Mouse (Mus musculus) liver, adult (tissue): ENCODE measurements around the gene Ranbp3l.
A peak's percentile ranks its signal among the peaks of the same experiment; 100 is the strongest.

Experiments used
- GATA4 ChIP-seq: IDR thresholded peaks from 2 replicates; pipeline ENCODE4 v1.6.1; 2014; ENCODE audit warnings: mild to moderate bottlenecking, low read length; ENCODE audit not compliant: insufficient replicate concordance

The Ranbp3l gene

DNA sequence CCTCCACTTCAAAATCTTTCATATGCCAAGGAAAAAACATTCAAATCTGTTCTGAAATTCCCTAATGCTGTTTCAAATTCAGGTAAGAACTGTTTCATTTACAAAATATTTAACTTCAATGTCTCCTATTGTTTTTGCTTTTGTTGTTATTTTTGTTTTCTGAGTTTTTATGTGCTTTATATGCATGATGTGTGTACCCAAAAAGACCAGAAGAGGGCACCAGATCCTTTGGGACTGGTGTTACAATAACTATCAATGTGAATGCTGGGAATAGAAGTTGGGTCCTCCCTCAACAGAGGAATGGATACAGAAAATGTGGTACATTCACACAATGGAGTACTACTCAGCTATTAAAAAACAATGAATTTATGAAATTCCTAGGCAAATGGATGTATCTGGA, 88.0 kb downstream of the Ranbp3l start:
- TF ChIP-seq GATA4: no peak

DNA sequence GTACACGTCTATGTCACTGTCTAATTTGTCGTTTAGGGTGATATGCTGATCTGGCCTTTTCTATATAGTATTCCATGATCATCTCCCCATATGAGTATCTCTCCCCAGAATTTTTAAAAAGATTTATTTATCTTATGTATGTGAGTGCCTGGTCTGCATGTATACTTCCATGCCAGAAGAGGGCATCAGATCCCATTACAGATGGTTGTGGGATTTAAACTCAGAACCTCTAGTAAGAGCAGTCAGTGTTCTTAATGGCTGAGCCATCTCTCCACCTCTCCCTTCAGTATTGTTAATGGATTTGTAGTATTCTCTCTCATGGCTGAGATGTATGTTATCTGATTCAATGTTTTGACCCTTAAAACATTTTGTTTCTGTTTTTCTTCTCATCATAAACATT, 92.1 kb downstream of the Ranbp3l start:
- no peak for TF ChIP-seq GATA4

DNA sequence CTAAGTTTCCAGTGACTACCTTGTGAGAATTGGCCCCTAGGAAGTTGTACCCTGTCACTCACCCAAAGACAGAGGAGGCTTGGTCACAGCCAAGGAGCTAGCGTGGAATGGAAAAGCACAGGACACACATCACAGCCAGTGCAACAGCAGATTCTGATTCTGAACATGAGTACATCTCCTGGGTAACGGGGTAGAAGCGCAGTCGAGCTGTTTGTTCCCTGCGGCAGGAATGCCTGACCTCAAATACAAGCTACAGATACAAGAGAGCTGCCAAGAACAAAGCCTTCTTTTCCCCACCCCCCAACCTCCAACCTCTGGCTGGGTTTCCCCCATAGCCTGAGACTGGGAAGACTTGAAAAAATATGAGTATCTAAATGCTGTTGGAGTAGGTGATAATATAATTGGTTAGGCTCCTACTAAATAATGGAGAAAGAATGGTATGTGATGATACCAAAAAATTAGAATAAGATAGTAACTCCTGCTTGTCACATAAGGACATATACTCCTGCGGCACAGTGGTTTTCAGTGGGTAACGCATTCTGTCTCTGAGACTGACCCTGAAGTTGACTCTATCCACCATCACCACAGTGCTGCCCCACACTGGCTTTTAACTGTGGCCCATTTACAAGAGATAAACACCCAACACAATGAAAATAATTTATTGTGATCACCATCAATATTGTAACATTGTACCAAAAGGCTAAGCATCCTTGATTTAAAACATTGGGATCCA, 93.6 kb downstream of the Ranbp3l start:
- TF ChIP-seq GATA4: no peak

DNA sequence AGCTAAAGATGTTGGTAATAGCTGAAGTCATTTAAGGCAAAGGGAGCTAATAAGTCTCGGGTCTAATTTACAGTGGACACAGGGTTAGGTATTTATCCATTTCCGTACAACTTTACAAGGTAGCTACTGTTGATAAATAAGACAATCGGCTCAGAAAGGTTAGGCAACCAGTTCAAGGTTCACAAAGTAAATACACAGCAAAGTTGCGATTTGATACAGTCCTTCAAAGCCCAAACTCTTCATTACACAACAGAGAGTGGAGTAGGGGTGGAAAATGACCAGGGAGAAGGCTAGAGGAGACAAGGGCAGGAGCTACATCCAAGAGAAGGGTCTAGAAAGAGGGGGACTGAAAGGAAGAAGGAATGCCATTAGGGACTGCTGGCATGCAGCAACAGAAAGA, 101.1 kb downstream of the Ranbp3l start:
- TF ChIP-seq GATA4: no peak

DNA sequence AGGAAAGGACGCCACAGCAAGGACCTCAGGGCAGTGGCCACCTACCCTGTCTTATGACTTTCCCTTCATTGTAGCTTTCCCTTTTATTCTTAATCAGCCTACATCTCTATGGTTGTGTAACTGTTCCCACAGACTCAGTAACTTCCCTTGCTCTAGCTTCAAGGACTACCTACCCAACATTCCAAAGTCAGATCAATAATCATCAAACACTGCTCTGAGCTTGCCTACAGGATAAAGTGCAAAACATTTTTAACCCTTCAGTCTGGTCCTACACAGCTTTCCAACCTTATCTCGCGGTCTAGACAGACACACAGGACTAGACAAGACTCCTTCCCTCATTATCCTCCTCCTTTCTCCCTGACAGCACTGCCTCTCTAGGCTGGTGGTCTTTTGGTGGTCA, 102.6 kb downstream of the Ranbp3l start:
- peak; percentile 97 for TF ChIP-seq GATA4

DNA sequence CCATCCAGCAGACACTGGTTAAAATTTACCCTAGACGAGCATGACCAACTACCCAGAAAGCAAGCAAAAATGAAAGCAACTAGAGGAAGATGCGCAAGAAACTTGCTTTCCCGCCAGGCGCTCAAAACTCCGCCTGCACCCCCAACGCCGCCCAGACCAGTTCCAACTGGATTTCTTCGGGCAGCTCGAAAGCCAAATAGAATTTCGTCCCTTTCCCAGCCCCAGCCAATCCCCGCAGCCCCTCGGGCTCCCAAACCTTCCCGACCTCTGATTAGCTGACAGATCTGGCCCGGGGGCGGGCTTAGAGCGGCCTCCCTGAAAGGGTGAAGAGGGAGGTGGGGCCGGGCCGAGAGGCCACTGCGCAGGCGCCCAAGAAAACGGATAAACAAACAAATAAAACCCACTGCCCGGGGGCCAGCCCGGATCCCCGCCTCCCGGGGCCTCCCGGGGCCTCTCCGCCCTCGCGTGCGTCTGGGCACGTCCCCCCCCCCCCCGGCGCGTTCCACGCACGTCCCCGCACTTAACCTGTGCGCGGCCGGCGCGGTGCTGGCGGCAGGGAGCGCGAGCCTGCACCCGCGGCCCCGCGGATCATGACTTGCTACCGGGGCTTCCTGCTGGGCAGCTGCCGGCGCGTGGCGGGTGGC, 103.3 kb downstream of the Ranbp3l start, which contains the start of gene Nadk2:
Nadk2 (plus strand) TSS at position 349 of the 644 bp plus-strand sequence.
- no peak for TF ChIP-seq GATA4

DNA sequence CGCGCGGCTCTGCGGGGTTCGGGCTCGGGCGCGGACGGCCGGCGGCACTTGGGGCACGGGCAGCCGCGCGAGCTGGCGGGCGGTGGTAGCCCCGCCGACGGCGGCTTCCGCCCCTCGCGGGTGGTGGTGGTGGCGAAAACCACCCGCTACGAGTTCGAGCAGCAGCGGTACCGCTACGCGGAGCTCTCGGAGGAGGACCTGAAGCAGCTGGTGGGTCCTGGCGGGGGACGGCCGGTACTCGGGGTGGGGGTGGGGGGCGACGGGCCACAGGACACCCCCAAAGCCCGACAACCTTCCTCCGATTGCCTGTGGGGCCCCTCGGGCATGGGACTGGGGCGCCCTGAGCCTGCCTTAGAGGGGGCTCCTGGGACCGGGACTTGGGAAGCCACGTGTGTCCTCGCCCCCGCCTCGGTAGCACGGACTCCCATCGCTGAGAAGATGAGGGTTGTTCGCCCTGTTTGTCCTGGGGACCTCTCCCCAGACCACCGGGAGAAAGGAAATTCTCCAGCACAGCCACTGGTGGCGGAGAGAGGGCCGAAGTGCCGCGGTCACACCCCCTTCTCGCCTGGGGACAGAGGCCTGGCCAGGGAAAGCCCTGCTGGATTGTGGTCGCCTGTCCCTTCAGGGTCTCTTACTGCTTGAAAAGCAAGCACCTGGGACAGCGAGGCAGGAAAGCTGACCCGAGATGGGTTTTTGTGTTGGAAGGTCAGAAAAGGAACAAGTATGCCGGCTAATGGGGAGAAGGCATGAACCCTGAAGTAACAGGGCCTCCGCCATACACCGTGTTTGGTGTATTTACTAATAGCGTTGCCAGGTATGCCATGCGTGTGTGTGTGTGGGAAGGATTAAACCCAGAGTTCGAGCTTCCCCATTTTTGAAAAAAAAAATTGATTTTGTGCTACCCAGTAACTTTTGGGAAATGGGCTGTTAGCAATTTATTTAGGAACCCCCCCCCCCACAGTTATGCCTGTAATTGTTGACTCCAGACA, 104.1 kb downstream of the Ranbp3l start:
- no peak for TF ChIP-seq GATA4

DNA sequence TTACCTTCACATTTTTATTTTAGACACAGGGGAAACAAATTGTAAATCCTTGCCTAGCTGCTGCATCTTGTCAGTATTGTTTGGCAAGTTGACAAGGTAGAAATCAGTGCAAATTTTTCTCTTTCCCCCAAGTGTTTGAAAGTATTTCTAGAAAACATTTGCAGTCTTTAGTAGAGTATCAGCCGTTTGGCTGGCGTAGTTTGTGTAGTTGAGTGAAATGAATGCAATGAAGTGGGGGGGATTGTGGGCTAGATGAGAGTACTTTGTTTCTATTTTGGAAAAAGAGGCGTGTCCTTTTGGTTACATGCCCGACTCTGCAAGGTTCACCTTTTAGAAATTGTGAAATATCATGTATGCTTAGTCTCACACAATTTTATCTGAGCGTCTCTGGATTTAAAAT, 104.9 kb downstream of the Ranbp3l start:
- no peak for TF ChIP-seq GATA4

DNA sequence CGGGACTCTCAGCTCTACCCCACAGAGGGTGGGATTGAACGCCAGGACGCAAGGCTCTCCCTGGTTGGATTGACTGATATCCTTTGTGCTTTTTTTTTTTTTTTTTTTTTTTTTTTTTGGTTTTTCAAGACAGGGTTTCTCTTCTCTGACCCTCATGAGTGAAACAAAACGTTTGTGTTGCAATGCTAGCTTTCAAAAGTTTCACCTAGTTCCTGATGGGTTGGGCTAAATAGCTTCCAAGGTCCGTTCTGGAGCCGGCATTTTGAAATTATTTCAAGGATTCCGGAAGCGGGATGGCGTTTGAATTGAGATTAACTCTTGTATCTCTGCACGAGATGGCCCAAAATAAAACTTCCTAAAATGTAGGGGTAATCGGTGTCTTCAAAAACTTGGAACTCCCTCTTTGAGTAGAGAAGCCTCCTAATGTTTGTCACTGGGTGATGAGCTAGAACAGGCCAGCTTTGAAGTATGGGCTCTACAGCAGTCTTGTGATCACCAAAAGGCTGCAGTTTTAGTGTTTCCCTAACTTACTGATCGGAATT, 105.4 kb downstream of the Ranbp3l start:
- no peak for TF ChIP-seq GATA4

DNA sequence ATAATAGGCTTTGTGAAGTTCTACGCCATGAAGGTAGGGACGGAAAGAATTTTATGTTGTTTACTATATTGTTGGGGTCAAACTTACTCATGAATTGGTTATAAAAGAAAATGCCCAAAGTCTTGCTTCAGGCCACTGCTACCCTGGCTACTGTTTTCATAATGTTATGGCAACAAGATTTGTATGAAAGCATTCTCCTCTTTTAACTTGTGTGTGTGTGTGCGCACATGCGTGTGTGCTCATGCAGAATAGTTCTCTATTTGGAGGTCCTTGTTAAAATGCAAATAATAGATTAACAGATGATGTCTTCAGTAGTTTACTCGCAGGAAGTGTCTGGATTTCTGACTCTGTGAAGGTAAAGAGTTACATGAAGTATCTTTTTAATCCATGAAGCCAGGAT, 105.9 kb downstream of the Ranbp3l start:
- TF ChIP-seq GATA4: no peak

DNA sequence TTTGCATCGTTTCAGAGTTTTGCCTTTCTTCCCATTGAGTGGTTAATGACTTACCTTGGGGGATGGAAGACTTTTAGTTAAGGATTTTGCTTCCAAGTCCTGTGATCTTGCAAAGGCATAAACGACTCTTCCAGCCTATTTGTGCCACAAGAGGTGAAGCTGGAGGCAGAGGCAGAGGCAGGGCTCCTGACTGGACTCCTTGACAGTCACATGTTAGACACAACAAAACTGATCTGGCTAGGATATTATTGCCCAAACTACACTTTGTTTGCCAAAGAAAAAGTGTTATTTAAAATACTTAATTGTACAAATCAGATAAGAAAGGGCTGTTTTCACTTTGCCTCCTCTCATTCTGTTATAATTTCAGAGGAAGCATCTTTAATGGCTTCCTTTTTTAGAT, 106.4 kb downstream of the Ranbp3l start:
- TF ChIP-seq GATA4: no peak

DNA sequence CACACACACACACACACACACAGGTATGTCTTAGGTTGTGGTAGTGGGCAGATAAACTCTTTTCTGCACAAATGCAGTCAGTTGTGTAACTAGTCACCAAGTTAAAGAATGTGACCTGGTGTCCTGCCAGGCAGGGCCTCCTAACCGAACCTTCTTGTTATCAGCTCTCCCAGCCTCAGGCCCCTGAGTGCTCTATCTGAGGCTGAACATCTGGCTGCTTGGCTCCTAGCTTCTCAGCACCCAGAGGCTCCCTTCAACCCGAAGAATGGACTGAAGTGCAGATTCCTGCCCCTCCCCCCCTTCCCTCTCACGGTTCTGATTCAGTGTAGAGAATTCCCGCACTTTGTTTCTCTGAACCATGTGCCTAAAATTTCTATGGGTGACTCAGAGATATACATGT, 106.9 kb downstream of the Ranbp3l start:
- TF ChIP-seq GATA4: 0 out of 2 replicates have a peak, but pooled peaks have one; percentile 25

DNA sequence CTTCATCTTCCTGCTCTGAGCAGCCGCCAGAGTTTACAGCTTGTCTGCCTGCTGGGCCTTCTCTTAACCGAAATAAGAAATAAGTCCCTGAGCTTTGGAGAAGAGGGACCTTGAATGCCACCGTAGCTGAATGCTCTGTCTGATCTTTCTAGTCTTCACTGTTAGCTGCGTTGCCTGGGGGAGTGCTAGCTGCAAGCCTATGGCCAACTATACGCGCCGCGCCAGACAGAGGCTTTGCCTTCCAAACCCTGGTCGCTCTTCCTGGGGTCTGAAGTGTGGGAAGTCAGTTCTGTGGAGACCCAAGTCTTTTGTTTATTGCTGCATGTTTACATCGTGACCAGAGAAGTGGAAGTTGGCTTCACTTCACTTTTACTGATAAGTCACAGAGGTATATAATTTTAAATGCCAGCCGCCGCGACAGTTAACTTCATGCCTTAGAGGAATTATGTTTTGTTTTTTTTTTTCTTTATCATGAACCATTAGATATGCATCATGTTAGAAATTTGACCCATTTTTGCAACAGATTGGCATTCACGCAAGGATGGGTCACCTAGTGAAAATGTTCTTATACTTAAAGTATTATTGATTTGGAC, 108.0 kb downstream of the Ranbp3l start:
- TF ChIP-seq GATA4: no peak

DNA sequence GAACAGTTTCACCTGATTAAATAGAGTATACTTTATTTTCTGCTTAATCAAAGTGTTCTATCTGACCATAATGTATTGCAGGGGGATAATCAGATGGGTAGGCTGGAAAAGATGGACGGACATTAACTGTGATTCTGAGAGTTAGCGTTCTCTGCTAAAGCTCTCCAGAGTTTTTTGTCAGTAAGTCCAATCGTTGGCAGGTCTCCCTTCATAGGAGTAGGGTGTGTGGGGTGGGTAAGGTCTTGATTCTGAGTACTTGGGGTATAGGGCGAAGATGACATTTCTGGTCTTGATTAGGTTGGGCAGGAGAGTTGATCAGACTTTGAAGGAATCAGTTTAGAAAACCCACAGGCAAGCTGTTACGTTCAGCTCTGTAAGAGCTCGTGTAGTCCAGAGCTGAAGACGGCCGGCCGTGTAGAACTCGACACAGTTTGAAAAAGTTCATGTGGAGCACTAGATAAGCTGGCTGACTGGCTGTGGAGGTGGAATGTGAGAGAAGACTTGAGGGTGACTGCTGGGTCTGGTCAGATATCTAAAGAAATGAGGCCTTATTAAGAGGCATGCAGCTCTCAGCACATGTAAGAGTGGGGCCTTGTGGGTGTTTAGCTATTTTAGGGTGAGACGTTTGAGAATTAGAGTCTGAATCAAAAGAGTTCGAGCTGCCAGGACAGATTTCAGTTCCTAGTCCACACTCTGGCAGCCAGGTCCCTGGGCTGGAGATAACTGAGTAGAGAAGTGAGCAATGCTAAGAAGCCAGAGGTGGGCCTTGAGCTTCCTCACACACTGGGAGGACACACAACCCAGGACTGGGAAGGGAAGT, 110.9 kb downstream of the Ranbp3l start:
- TF ChIP-seq GATA4: no peak
